Mouse (Mus musculus) embryonic fibroblast, embryonic 13.5 days (primary cell): Measurements from ENCODE around the gene Krt86. TPM values are rescaled to one million over a fixed set of nuclear protein-coding genes. Genes with fewer than 3 reads are reported as not detected.
"Not testable (repeated sequence)": the region's sequence is repeated elsewhere in the genome, so short reads cannot be mapped to it uniquely, and the experiment has no call there.

Experiments
- H3K27ac ChIP-seq: 2 replicates; pipeline ENCODE4 v1.5.1; 2012; ENCODE audit warnings: low read length, control low read depth, inconsistent platforms; ENCODE audit not compliant: insufficient read depth
- H3K4me1 ChIP-seq: 2 replicates; pipeline ENCODE4 v1.6.1; 2011; ENCODE audit warnings: low read length; ENCODE audit not compliant: control insufficient read depth, insufficient read depth
- H3K4me3 ChIP-seq: 2 replicates; pipeline ENCODE4 v1.5.1; 2011; ENCODE audit warnings: mild to moderate bottlenecking, control low read depth, low read length; ENCODE audit not compliant: insufficient read depth
- CTCF ChIP-seq: IDR thresholded peaks from 2 replicates; pipeline ENCODE4 v1.5.1; 2011; ENCODE audit warnings: mild to moderate bottlenecking, control low read depth, low read length, moderate library complexity, borderline replicate concordance; ENCODE audit not compliant: insufficient read depth
- POLR2A ChIP-seq: IDR thresholded peaks from 2 replicates; pipeline ENCODE4 v1.6.1; 2011; ENCODE audit warnings: low read depth, mild to moderate bottlenecking, control low read depth, low read length, moderate library complexity
- polyA plus RNA-seq: library from polyadenylated mRNA; stranded (reverse); fragments of >200 nt; gene quantifications from 2 replicates; pipeline ENCODE4 v1.2.4, GENCODE M21; 2011; ENCODE audit warnings: low read depth; ENCODE audit not compliant: missing spikeins, insufficient read length

Gene Krt86
- polyA plus RNA-seq, 1 experiment, result not detected

DNA sequence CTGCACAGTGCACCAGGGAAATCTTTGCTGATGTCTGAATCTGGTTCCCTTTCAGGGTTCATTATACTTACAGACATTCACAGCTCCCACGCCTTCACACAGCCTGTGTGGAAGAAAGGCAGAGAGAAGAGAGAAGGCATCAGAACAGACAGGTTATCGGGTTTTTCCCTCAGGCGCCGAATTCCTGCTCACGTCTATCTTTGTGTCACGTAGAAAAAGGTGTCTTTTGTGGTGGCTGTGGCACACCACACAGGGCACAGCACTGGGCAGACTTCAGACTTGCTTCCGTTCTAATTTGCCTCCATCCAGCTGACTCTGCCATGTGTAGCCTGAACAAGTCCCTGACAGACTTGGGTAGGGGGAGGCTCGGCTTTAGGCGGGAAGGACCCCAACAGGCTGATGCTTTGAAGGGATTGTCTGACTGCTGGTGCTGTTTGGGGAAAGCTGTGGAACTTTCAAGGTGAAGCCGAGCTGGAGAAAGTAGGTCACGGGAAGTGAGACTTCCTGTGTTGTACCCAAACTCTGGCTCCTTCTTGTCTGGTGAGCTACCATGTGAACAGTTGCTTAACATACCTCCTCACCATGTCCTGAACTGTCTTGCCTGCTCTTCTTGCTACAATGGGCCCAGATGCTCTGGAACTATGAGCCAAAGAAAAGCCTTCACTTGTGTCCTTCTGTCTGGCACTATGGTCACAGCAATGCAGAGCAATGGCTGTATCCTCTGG, 12.8 kb downstream of the Krt86 start:
- TF ChIP-seq POLR2A (no peak), CTCF (no peak)
- H3K27ac ChIP-seq, result no peak overlapping the region
- H3K4me3 ChIP-seq, result no peak overlapping the region
- H3K4me1 ChIP-seq, result no peaks in the 10 kb centered on the region

DNA sequence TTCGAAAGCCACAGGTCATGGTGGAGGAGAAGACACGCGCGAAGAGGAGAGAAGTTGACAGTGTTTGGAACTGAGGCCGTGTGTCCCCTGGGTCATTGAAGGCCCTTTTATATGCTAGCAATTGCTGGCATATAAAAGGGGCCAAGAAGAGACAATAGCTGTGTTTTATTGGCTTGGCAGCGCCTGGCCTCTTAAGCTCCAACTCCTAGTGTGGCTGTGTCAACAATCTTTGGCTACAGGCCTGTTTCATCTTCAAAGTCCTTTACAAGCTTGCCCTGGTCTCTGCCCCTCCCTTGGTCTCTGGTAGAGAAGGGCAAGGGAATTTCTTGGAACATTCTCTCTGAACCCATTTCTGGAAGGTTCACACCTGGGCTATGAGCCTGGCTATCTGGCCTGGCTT, 18.2 kb downstream of the Krt86 start, which contains the start of gene Krt83:
TSS of gene Krt83 (minus strand) at position 82 of the 400 bp plus-strand sequence.
- TF ChIP-seq POLR2A (no peak), CTCF (no peak)
- H3K4me1 ChIP-seq, result no peaks in the 10 kb centered on the region
- no peak within 1 kb of the TSS for H3K4me3 ChIP-seq
- H3K27ac ChIP-seq, result no peak within 1 kb of the TSS

DNA sequence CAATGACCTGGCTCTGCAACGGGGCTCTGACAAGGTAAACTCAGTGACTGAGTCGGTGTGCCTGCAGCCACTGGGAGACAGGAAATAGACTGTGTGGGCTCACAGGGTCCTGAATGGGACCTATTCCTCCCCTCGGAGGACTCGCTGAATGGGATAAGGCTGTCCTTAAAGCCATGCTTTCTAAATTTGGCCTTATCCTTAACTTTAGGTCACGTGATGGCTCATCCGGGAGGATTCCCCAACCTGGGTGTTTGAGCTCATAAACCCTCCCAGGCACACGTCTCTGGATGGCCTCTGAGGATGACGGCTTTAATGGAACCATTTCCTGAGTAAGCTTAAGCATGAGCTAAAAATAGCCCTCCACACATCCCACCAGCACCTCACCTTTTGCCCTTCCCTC, 19.4 kb downstream of the Krt86 start:
- TF ChIP-seq POLR2A (no peak), CTCF (no peak)
- H3K27ac ChIP-seq, result no peak overlapping the region
- no peak overlapping the region for H3K4me3 ChIP-seq
- no peaks in the 10 kb centered on the region for H3K4me1 ChIP-seq

DNA sequence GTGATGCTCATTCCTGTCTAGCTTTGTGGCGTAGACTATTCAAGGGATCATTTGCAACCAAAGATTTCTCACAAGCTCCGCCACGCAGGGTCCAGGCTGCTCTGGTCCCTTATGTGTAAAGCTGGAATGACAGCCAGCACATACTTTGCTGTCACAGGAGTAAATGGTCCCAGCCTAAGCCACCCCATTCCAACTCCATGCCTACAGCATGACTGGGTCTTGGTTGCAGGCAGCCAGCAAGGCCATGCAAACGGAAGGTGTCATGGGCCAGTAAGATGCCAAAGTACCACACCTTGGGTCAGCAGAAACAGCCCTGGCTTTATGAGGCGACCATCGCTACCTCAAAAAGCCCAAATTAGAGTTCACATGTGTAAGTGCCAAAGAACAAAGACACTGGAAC, 20.4 kb downstream of the Krt86 start:
- Histone ChIP-seq H3K4me1 (no peaks in the 10 kb centered on the region), H3K4me3 (no peak overlapping the region), H3K27ac (no peak overlapping the region)
- TF ChIP-seq CTCF, result no peak
- no peak for TF ChIP-seq POLR2A

DNA sequence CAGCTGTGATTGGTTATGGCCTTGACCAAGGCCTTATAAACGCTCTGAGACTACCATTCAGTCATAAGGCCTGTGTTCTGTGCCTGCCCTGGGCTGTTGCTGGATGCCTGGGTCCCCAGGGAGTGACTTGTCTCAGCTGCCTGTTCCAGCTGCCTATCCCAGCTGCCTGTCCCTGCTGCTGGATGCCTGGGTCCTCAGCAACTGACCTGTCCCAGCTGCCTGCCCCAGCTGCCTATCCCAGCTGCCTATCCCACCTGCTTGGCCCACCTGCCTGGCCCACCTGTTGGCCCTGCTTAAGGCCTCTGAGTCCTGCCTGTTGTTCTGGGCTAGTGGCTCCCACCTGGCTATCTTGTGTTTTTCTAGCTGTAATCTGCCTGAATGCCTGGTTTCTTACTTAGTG, 20.9 kb downstream of the Krt86 start:
- TF ChIP-seq CTCF (no peak), POLR2A (no peak)
- no peaks in the 10 kb centered on the region for H3K4me1 ChIP-seq
- no peak overlapping the region for H3K4me3 ChIP-seq
- no peak overlapping the region for H3K27ac ChIP-seq

DNA sequence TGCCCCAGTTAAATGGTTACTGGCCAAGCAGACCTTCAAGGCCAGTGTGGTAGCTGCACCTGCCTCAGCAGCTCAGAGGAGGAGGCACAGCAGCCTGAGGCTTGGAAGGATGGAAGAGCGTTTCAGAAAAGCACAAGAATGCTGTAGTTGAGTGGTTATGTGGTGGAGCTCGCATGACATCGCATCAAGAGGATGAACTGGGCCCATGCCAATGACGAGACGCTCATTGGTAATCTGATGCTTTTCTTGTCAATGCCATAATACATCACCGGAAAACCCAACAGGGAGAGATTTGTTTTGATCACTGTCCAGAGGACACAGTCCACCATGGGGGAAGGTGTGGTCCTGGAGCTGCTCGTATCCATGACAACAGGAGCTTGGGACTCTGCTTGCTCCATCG, 22.0 kb downstream of the Krt86 start:
- no peaks in the 10 kb centered on the region for H3K4me1 ChIP-seq
- H3K4me3 ChIP-seq, result no peak overlapping the region
- TF ChIP-seq CTCF, result no peak
- no peak for TF ChIP-seq POLR2A
- no peak overlapping the region for H3K27ac ChIP-seq

DNA sequence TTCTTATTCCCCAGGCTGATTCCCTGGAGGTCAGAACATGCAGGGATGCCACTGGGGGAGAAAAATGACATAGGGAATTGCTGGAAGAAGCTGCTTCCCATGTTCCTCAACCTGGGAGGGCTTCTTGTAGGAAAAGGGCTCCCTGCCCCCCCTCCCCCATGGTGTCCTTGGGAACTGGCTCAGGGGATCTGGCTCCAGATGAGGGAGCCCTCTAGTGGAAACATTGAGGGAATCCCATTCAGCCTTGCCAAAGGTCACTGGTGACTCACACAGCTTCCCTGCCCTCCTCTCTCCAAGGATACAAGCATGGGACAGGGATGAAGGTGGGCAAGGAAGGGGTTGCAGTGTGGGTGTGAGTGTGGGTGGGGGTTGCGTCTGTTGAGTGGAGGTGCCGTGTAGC, 23.9 kb downstream of the Krt86 start:
- 0 out of 2 replicates have a peak, but pooled peaks have one; percentile 25 for TF ChIP-seq CTCF
- no peak for TF ChIP-seq POLR2A
- Histone ChIP-seq H3K4me1 (no peaks in the 10 kb centered on the region), H3K27ac (no peak overlapping the region), H3K4me3 (no peak overlapping the region)

DNA sequence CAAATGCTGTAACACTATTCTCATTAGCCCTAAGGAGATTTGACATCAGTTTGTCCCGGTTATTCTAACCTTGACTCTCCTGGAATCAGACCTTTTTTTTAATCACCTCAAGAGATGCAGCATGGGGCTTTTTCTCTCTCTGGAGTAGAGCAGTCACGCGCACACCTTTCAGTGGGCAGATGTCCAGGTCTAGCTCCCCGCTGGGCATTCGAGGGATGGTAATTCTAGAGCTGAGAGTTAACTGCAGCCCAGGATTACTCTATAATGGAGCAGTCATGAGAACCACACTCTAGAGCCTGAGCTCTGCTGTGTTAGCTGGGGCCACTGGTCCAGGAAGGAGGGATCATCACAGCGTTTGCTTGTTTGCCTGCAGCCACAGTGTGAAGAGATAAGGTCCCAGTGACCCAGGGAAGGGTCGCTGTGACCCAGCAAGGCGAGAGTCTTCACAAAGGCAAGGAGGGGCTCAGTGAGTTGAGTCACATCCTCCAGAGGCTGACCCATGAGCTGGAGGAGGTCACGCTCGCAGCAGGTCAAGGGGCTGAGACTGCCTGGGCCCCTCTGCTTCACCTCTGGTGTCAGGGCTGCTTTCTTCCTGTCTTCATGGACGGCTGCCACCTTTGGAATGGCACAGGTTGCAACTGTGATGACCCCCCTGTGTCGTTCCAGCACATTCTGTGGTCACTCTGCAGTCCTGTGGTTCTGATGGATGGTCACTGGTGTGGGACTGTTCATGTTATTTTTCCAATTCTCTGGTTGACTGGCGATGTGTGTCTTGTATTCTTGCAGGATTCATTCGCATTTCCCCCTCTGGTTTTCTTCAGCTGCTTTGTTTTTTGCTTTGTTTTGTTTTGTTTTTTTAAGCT, 33.8 kb downstream of the Krt86 start:
- no peak overlapping the region for H3K27ac ChIP-seq
- no peak overlapping the region for H3K4me3 ChIP-seq
- no peak for TF ChIP-seq CTCF
- no peak for TF ChIP-seq POLR2A
- H3K4me1 ChIP-seq, result no peaks in the 10 kb centered on the region

DNA sequence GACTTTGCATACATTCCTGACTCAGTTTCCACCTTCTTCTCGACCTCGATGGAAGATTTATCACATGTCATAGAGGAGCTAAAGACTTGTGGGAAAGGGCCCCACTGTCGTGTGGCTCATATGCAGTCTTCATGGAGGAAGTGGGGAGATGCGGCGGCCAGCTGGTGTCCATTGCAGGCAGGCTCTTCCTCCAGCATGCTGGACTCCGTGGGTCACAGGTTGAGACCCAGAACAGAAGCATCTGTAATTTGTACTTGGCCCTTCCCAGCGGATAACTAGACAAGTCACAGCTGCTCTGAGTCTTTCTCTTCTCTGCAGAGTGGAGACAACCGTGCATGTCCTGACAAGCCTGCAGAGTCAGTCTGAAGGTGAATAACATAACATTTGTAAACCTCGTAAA, 35.0 kb downstream of the Krt86 start:
- no peak overlapping the region for H3K4me3 ChIP-seq
- H3K27ac ChIP-seq, result no peak overlapping the region
- H3K4me1 ChIP-seq, result no peaks in the 10 kb centered on the region
- TF ChIP-seq POLR2A (no peak), CTCF (no peak)

DNA sequence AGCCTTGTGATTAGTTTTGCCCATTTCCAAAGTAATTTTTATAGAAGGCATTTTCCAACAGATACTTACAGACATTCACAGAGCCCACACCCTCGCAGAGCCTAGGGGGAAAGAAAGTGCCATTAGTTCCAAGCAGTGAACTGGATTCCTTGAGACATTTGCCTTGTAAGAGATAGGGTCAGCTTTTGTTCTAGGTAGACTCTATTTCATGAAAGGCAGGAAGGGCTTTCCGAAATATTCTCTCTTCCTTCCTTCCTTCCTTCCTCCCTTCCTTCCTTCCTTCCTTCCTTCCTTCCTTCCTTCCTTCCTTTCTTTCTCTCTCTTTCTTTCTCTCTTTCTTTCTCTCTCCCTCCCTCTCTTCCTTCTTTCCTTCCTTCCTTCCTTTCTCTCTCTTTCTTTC, 43.9 kb downstream of the Krt86 start, which contains the start of gene Gm49425:
TSS of gene Gm49425 (minus strand) at position 101 of the 400 bp plus-strand sequence.
- not testable (repeated sequence) for H3K4me3 ChIP-seq, H3K27ac ChIP-seq, H3K4me1 ChIP-seq
